Mouse (Mus musculus): ENCODE results near the gene Smox.

GRCm38 (mm10) chr2:131450491-131450890 is 40.8 kb upstream of the Smox start:
- TF ChIP-seq CTCF (IDR thresholded peaks at IDR 0.05; ENCODE audit: low read depth) (no peak), EP300 (IDR thresholded peaks at IDR 0.05; ENCODE audit: low read depth) (no peak)

All from liver, embryonic 14.5 days (tissue).